Mouse (Mus musculus): Measurements from ENCODE around the gene 1700017B05Rik.
A peak's percentile ranks its signal among the peaks of the same experiment; 100 is the strongest.
"Not testable (repeated sequence)": the region's sequence is repeated elsewhere in the genome, so short reads cannot be mapped to it uniquely, and the experiment has no call there.

The 1700017B05Rik gene

DNA sequence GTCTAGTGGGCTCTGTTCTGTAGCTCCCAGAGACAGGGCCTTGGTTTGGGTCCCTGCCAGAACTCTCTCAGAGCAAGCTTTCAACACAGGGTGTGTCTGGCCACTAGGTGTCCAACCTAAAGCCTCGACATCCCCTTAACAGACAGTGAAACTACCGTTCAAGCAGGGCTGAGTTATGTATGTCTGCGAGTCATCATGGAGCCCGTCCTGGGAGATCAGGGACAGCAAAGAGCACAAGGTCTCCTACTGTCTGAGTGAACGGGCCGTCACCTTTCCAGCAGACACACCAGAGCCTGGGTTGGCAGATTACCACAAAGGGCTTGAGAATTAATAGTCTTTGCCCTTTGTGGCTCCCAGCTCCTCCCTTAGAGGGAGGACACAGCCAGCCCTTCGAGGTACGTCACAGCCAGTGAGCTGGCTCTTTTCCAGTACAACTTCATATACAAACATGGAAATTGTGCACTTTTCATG, 15.2 kb downstream of the 1700017B05Rik start:
- DNase-seq (ENCODE audit: low spot score): no peak

DNA sequence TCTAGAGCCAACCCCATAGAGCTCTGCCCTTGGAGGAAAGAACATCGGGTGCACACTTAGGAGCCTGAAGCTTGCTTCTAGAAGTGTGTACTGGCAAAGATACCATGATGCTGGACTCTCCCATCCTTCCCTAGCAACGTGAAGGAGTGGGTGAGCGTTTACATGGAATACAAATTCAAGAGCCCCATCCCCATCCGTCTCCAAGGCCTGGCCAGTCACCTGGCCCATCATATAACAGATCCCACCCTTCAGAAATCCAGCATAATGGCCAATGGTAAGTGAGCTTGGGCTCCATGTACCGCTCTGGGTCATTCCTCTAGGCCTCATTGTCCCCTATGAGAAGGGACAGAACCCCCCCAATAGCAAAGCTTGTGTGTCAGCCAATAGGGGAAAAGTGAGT, 15.9 kb downstream of the 1700017B05Rik start:
- DNase-seq (ENCODE audit: low spot score): no peak

DNA sequence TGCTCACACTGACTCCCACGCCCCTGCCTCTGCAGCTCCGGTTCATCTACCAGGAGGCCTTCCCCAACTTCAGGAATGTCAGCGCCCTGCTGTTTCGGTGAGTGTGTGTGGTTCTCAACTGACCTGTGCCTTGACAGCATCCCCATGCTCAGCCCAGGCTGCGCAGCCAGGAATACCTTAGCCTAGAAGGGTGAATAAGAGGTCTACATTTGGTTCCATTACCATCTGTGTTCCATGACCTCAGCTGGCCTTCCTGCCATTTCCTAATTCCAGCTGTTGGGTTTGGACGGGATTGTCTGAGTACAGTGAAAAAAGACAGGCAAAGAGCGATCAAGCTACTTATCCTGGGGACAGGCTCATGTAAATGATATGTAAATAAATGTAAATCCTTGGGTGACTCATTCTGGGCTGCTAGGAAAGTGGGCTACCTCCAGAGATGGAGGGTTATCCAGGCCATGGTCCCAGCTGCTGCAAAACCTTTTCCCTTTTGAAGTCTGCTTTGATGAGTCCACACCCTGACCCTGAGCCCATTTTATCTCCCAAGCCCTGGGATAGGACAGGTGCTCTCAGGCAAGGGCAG, 18.2 kb downstream of the 1700017B05Rik start:
- no peak for DNase-seq (ENCODE audit: low spot score)

DNA sequence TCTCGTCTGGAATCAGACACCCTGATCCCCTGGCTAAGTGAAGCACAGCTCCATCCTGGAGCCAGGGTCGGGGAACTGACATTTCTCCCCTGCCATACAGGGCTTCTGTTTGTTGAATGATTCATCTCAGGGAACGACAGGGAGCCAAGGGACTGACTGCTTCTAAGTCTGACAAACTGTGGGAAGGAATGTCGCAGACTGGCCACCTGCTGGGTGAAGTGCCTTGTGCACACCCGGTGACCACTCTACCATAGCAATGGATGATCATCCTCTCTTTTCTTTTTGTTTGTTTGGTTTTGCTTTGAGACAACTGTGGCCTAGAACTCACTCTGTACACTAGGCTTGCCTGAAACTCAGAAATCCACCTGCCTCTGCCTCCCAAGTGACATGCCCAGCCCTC, 19.5 kb downstream of the 1700017B05Rik start:
- DNase-seq (ENCODE audit: low spot score): no peak

DNA sequence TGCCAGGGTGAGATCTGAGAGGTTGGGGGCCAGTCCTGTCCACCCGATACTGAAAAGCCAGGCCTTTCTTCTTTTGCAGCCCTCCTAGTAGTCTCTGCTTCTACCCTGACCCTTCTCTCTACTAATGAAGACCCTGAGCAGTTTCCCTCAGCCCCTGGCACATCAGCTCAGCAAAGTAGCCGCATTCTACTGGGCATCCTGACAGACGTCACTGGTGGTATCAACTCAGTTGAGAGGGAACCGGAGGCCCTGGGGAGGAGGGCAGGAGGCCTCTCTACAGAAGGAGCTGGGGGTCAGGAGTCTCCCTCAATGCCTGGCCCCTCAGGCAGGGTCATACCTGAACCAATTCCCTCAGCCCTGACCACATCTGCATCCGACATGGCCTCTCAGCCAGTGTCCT, 21.3 kb downstream of the 1700017B05Rik start:
- no peak for DNase-seq (ENCODE audit: low spot score)

DNA sequence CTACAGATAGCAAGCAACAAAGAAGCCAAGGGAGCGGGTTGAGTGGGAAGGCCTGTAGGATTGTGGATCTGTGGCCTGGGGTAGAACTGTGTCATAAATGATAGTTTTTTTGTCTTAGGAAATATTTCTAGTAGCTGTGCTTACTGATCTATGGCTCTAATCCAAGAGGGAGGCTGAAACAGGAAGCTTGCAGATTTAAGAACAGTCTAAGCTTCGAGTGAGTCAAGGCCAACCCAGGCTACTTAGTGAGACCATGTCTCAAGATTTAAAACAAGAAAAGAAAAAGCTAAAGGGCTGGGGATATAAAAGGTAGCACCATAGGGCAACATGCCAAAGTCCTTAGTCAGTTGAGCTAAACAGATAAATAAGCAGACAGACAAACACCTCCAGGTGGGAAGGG, 24.2 kb downstream of the 1700017B05Rik start:
- DNase-seq (ENCODE audit: low spot score): no peak

DNA sequence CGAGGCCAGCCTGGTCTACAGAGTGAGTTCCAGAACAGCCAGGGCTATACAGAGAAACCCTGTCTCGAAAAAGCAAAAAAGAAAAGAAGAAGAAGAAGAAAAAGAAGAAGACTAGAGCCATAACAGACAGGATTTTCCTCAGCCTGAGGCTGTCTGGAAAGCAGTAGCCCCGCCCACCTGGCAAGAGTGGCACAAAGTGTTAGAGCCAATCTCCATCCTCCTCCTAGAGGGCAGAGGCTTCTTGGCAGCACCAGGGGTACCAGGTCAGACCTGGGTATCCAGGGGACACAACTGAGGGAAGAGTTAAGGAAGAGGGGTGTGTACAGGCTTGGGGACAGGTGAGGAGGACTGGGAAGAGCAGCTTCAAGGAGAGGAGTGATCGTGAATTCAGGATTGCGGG, 24.7 kb downstream of the 1700017B05Rik start:
- DNase-seq (ENCODE audit: low spot score): no peak

DNA sequence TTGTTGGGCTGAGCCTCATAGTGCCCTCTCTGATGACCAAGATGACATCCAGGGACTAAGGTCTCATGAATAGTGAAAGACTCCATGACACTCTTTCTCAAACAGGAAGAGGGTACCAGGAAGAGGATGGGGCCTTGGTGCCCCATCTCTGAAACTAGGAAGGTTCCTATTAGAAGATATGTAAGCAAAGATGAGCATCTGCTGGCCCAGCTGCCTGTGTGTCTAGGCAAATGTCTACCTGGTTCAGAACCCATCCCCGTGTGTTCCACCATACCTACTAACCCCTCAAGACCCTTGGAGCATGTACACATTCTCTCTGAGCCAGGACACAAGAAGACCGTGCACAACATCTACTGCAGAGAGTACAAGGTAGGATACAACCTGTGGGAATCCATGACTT, 26.2 kb downstream of the 1700017B05Rik start, which contains the start of gene Trcg1:
Gene Trcg1, plus strand, starts transcription at position 301 of the 400 bp plus-strand sequence.
- no peak for DNase-seq (ENCODE audit: low spot score)

DNA sequence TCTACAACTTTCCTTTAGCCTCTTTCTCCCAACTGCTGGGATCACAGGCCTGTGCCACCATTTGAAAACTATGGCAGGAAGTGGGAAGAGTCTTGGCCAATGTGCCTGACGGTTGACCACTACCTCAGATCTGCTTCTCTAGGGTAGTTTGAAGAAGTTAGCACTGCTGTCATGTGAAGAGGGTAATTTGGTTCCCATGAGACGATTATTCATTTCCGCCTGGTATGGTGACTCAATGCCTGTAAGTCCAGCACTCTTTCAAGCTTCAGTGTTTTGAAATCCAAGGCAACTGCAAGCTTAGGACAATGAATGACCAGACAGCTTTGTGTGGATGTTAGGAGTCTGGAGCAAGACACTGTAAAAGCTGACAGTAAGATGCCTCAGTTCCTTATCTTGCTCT, 28.6 kb downstream of the 1700017B05Rik start:
- peak; percentile 29 for DNase-seq (ENCODE audit: low spot score)

DNA sequence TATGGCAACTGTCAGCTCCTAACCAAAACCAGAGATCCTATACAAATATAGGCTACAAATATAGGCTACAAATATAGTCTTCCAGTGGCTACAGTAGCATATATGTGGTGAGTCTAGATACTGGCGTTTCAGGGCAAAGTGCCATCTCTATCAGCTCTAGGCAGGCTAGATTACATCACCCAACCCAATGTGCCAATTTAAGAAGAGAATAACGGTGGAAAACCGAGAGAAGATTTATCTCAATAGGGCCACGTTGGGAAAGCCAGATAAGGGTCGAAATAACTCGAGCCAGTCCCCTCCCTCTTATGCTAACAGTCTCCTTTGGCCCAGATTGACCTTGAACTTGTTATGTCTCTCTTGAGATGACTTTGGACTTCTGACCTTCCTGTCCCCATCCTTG, 29.3 kb downstream of the 1700017B05Rik start:
- DNase-seq (ENCODE audit: low spot score): no peak

DNA sequence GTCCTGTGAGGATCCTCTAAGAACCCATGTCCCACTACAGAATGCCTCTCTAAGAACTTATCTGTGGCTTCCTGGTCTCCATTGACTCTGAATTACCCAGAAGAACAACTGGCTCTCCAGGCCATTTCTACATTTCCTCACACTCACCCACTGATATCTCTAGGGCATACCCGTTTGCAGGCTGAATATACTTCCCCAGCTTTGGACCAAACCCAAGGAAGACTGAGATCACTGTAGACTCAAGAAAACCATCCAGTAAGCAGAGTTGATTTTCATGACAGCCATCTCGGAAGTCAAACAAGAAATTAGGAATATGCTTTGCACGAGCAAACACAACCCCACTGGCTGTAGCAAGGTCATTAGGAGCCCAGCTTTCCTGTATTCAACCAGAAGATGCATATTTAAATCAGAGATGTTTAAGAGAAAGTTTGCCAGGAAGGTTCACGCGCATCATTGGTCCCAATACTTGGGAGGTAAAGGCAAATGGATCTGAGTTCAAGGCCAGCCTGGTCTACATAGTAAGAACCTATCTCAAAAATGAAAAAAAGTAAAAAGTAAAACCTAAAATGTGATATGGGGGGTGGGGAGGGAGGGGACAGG, 30.0 kb downstream of the 1700017B05Rik start:
- DNase-seq (ENCODE audit: low spot score): no peak

DNA sequence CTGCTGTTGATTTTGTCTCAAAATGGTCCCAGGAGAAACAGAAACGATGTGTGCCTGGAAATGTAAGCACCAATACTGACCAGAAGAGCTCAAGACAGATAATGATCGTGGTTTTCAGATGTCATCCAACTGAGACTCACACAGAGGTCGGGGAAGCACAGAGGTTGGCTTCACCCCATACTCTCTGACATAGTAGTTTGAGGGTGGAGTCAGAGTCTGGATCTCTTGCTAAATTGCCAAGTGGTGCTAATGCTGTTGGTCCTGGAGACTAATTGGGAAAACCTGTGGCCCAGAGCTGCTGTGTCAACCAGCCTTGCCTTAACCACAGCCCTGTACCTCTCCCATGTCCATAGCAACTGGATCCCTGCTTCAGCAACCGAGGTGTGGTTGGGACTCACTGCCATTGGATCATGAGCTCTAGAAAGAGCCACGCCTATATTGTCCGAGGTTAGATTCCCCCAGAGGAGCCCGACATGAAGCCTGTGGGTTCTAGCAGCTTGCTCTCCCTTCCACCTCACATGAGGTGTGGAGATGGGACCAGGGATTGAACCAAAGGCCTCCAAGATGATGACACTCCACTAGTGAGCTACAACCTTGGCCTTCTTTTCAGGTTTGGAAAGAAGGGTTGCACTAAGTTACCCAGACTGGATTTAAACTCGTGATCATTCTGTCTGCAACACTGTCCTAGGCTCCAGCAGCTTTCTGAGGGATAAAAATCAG, 30.7 kb downstream of the 1700017B05Rik start:
- DNase-seq (ENCODE audit: low spot score): no peak

DNA sequence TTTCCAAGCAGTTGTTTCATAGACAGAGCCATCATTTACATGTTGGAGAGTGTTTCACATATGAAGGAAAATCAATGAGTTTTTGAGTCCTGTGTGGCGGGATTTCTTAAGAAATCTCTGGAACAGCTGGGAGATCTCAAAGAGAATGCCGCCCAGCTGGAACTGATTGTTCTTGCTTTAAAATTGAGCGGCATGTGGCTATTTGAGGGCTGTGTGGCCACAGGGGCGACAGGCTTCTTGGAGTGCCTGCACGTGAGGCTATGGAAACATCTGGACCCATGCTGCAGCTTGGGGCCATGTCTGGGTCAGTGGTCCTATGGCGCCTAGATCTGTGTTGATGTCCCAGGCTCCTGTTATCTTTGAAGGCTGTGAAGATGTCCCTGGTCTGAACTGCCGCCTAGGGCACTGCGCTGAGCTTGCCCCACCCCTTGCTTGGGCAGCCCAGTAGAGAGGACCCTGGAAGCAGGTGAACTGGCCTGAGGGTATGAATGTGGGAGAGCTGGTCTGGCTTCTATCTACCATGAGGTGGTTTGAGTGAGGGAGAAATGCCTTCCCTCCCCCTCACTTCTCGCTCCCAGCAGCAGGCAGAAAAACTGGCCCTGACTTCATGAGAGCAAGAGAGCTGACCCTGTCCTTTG, 32.1 kb downstream of the 1700017B05Rik start:
- DNase-seq (ENCODE audit: low spot score): no peak

DNA sequence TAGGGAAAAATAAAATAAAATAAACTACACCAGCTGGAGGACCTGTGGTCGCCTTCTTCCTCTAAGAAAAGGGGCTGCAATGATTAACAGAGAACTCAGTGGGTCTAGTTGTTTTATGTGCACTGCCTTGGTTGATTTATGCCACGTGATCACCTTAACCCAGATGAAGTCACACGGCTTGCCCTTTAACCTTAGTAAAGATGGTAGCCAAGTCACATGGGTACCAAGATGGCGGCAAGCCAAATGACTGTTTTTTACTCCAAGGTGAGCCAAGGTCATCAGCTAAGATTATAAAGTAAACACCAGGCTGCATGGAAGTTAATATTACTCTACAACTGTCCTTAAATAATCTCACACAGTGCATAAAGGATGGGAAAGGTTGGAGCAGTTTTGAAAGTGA, 32.7 kb downstream of the 1700017B05Rik start:
- no peak for DNase-seq (ENCODE audit: low spot score)

DNA sequence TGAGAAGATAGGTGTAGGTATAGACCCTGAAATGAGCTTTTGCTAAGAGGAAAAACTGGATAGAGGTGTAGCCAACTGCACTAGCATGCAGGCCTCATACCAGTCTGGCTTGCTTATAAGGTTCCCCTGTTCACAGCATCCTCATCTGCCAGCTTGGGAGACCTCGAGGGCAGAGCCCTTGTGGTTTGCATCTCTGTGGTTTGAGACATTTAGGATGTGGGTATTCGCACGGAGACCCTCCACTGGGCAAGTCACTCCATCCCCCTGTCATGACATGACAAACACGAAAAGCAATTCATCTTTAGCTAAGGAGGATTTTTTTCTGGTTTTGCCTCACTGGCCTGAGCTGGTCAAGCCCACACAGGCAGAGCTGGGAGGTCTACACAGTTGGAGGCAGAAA, 34.2 kb downstream of the 1700017B05Rik start:
- no peak for DNase-seq (ENCODE audit: low spot score)

DNA sequence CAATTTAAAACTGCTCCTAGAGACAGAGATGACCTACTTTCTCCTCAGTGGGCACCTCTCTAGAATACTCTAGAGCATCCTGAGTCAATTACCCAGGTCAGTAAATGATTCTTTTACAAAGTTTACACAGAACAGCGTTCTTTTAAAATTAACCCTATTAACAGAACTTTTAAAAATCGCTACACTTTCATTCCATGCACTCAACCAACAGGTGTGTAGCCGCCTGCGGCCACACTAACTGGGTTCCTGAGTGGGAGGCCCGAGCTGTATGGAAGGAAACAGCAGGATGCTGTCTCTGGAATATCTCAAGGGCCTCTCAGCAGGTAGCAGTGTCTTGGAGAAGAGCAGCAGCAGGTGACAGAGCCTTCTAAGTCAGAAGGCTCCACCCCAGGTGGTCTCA, 35.2 kb downstream of the 1700017B05Rik start:
- no peak for DNase-seq (ENCODE audit: low spot score)

DNA sequence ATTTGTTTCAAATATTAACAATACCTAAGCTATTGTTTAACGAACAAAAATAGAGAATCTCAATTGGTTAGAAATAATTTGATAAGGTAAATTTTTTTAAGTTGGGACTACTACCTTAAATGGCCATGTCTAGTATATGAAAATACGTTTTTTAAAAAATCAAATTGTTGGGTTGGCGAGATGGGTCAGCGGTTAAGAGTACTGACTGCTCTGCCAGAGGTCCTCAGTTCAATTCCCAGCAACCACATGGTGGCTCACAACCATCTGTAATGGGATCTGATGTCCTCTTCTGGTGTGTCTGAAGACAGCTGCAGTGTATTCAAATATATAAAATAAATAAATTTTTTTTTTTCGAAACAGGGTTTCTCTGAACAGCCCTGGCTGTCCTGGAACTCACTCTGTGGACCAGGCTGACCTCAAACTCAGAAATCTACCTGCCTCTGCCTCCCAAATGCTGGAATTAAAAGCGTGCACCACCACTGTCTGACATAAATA, 35.7 kb downstream of the 1700017B05Rik start:
- DNase-seq (ENCODE audit: low spot score): not testable (repeated sequence)

DNA sequence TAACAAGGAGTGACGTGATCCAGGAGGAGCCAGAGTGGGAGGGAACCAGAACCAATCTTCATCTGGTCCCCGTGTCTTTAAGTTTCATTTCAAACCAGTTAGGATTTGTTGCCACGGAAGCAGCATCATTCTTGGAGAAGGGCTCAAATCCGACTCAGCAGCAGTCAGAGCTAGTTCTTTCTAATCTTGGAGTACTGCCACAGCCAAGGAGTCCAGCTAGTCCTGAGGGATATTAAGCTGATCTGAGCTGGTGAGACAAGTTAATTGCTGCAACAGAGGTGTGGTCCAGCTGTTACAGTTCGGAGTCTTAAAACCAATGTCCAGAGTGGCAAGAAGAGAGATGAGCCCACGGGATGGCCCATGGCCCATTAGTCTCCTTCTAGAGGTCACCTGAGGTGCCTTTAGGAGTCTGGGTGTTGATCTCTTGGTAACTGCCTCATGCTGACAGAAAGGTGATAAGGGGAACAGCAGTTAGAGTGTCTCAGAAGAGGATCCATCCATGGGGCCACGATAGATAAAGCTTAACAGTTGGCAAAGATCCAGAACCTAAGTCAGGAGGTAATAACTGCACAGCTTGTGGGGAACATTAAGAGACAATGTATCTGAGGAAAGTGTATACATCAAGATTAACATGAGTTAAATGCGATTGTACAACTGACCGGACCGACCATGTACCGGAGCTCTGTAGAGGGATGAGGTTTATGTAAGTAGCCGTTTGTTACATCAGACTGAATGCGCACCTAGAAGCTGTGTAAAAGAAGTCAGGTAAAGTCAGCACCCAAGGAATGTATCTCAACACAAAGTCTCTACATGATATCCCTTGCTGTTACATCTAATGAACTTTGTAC, 36.4 kb downstream of the 1700017B05Rik start:
- no peak for DNase-seq (ENCODE audit: low spot score)

DNA sequence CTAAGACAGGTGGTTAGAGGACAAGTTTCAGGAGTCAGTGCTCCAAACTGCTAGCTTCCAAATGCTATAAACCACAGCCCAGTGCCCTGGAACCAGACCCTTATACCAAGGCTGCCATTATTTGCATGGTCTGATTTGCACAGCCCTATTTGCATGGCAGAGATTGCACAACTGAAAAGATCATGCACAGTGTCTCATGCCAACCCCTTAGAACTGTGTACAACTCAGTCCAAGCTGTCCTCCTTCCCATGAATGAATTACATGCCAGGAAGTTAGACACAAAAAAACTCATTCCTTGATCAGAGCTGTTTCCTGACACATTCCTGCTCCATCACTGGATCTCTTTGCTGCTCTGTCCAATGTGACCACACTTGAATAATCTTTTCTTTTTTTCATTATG, 39.1 kb downstream of the 1700017B05Rik start:
- DNase-seq (ENCODE audit: low spot score): no peak

DNA sequence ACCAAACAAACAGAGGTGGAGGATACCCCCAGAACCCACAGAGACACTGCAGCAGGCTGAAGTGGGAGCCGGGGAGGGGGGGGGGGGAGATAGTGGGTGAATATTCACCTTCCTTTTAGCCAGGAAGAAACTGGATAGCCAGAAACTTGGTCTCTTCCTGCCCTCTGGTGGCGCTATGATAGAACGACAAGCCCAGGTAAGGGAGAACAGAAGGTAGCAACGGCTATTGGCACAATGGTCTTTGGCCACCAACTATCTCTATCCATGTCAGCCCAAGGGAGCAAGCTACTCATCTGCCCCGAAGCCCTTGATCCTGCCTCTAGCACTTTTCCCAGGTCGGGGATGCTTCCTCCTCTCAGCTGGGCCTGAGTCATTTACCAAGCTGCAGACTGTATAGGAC, 42.1 kb downstream of the 1700017B05Rik start:
- DNase-seq (ENCODE audit: low spot score): peak; percentile 32

DNA sequence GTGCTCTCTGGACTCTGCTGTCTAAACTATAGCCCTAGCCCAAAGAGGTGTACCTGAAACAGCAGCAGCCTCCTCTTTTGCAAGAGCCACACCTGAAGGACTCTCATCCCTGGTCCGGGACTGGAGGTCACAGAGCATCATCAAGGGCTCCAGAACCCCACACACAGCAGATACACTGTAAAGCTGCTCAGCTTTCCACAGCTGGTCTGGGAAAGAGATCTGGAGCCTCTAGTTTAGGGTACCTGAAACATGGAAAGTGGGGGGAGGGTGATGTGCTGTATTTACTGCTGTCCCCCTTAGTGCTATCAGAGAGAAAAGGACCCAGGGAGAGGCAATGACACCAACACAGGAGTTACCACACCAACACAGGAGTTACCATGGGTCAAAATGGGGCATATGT, 42.9 kb downstream of the 1700017B05Rik start:
- no peak for DNase-seq (ENCODE audit: low spot score)

DNA sequence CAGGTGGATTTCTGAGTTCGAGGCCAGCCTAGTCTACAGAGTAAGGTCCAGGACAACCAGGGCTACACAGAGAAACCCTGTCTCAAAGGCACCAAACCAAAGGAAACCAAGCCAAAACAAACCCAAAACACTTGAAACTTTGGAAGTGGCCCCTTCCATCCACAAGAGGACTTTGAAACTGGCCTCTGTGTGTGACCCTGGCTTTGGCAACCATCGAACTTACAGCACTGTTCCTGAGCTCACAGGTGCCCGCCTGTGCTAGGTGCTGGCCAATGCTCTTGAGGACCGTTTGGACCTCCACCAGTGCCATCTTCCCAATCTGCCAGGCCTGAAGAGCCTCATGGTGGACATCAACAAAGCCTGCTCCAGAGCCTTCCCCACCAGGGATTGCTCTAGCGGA, 43.6 kb downstream of the 1700017B05Rik start:
- DNase-seq (ENCODE audit: low spot score): no peak
